Comparison of ENCODE assay signal across 11 mouse cellular contexts in genomic region chr1:165724219-165725033, GRCm38 (mm10). TPM values are rescaled to one million over a fixed set of nuclear protein-coding genes. Genes with fewer than 3 reads are reported as not detected.
DNase-seq lines count a peak whose midpoint lies in the region; ATAC-seq lines count a peak whose summit lies in the region.
"Had no signal": no experiment of that assay in that cellular context is flagged by ENCODE, and none has a peak within 500 bp of the region (broad histone marks: within the 10 kb centered on the region; RNA-seq: fewer than 3 reads in every experiment).

No protein-coding gene starts in this region.

- H3K9me3 ChIP-seq in kidney, embryonic 14.5 days (ENCODE audit: control insufficient read depth, low read length) = no peaks in the 10 kb centered on the region
- no peaks in the 10 kb centered on the region for H3K9me3 ChIP-seq in limb, embryonic 10.5 days (replicated peaks)
- H3K9me3 ChIP-seq: liver, embryonic 15.5 days; midbrain, embryonic 10.5 days had no signal

- ATAC-seq in kidney, embryonic 14.5 days (ENCODE audit: low FRiP score, low TSS enrichment) = peak; percentile 83

- no peaks in the 10 kb centered on the region for H3K36me3 ChIP-seq in kidney, embryonic 14.5 days (ENCODE audit: control insufficient read depth, insufficient read depth, low read length)
- H3K36me3 ChIP-seq in limb, embryonic 10.5 days = no peaks in the 10 kb centered on the region
- H3K36me3 ChIP-seq: liver, embryonic 15.5 days; midbrain, embryonic 10.5 days had no signal

- H3K27me3 ChIP-seq in kidney, embryonic 14.5 days (ENCODE audit: control insufficient read depth, insufficient read depth, low read length) = no peaks in the 10 kb centered on the region
- H3K27me3 ChIP-seq in limb, embryonic 10.5 days (ENCODE audit: low read depth, poor library complexity, severe bottlenecking) = no peaks in the 10 kb centered on the region
- H3K27me3 ChIP-seq: liver, embryonic 15.5 days had no signal

- H3K9ac ChIP-seq in kidney, embryonic 14.5 days (ENCODE audit: low read depth, low read length) = no peak overlapping the region
- H3K9ac ChIP-seq: liver, embryonic 15.5 days had no signal

- 5% methylated on average over 11 of the region's 11 CpGs for WGBS in kidney, embryonic 14.5 days
- WGBS in limb, embryonic 10.5 days = 75% methylated on average over 11 of the region's 11 CpGs

- no peak overlapping the region for H3K4me3 ChIP-seq in kidney, embryonic 14.5 days (ENCODE audit: low read length)
- H3K4me3 ChIP-seq in limb, embryonic 10.5 days = no peak overlapping the region
- H3K4me3 ChIP-seq: liver, embryonic 15.5 days; midbrain, embryonic 10.5 days had no signal

- H3K4me1 ChIP-seq in kidney, embryonic 14.5 days (ENCODE audit: control insufficient read depth, insufficient read depth, low read length) = peaks cover 28% of the 10 kb centered on the region
- H3K4me1 ChIP-seq in limb, embryonic 10.5 days = peaks cover 13% of the 10 kb centered on the region

- peak; percentile 89 for DNase-seq in heart, adult 11 months
- DNase-seq in heart, postnatal 4 days = no peak
- DNase-seq in kidney, adult 11 months = no peak
- peak; percentile 38 for DNase-seq in embryo, embryonic 9.5 days (ENCODE audit: extremely low spot score)
- DNase-seq in limb, embryonic 10.5 days (ENCODE audit: low spot score) = no peak
- no peak for DNase-seq in c-Kit-positive CD71-positive TER-119-positive erythroid progenitor cells, embryonic 14.5 days (ENCODE audit: low spot score)
- DNase-seq in urinary bladder, postnatal 10 days (ENCODE audit: low spot score) = no peak
- DNase-seq: B cell, adult 2 months had no signal

- peak overlapping the region; percentile 83 for H3K27ac ChIP-seq in kidney, embryonic 14.5 days (ENCODE audit: low read depth, low read length)
- H3K27ac ChIP-seq in limb, embryonic 10.5 days = peak overlapping the region; percentile 44; the same call in 1 of the 2 replicates
- H3K27ac ChIP-seq: liver, embryonic 15.5 days; midbrain, embryonic 10.5 days had no signal

- no peak overlapping the region; the same call in 1 of the 2 replicates for H3K4me2 ChIP-seq in kidney, embryonic 14.5 days (replicated peaks; ENCODE audit: low read depth, low read length)
- H3K4me2 ChIP-seq: liver, embryonic 15.5 days had no signal

RNA-seq across cellular contexts. Expression of gene Rcsd1, which starts 14.9 kb away (rescaled TPM):
- 100 to 1,000 TPM; 107 to 115 TPM for total RNA-seq in heart, postnatal 4 days (2021)
- polyA plus RNA-seq in kidney, embryonic 14.5 days (2014; fragmentation: Nextera tagmentation; extraction: Ambion mirVana) = 29.4 and 44.4 TPM in 2 replicates
- 10.1 and 10.8 TPM in 2 replicates for polyA plus RNA-seq in limb, embryonic 10.5 days (2016; fragmentation: Nextera tagmentation; extraction: Ambion mirVana)

RNA-seq across cellular contexts. Expression of gene Creg1, which starts 39.1 kb away (rescaled TPM):
- 10 to 100 TPM; 24.3 to 28.7 TPM for total RNA-seq in heart, postnatal 4 days (2021)
- 53.8 and 56.9 TPM in 2 replicates for polyA plus RNA-seq in kidney, embryonic 14.5 days (2014; fragmentation: Nextera tagmentation; extraction: Ambion mirVana)
- polyA plus RNA-seq in limb, embryonic 10.5 days (2016; fragmentation: Nextera tagmentation; extraction: Ambion mirVana) = 31.5 and 36.0 TPM in 2 replicates

Comparison
In these comparisons a context has a peak if more than half of its experiments do, and no peak if none do; other contexts are left out.
1. DNase-seq: peak in heart, adult 11 months (single experiment) and embryo, embryonic 9.5 days (single experiment); none in heart, postnatal 4 days (single experiment), kidney, adult 11 months (single experiment), limb, embryonic 10.5 days (single experiment), c-Kit-positive CD71-positive TER-119-positive erythroid progenitor cells, embryonic 14.5 days (single experiment) and urinary bladder, postnatal 10 days (single experiment).